Mouse (Mus musculus): ENCODE data around the gene Ssh3.
A peak's percentile ranks its signal among the peaks of the same experiment; 100 is the strongest.

Ssh3 gene

GRCm38 (mm10) chr19:4295391-4295790, 26.4 kb upstream of the Ssh3 start:
- no peak for DNase-seq

GRCm38 (mm10) chr19:4294381-4295097, 25.6 kb upstream of the Ssh3 start:
- peak; percentile 76 for DNase-seq

- DNase-seq: no peak
These were observed 22.2 kb upstream of the Ssh3 start for GRCm38 (mm10) chr19:4291161-4291560.

- no peak for DNase-seq
These were observed 21.8 kb upstream of the Ssh3 start for GRCm38 (mm10) chr19:4290749-4291148.

GRCm38 (mm10) chr19:4283653-4284052, 14.7 kb upstream of the Ssh3 start:
- DNase-seq: no peak

- peak; percentile 90 for DNase-seq
These were observed 14.0 kb upstream of the Ssh3 start, which contains the start of gene Ankrd13d for GRCm38 (mm10) chr19:4282898-4283553. TSS of gene Ankrd13d (minus strand) at chr19:4283137.

- DNase-seq: no peak
These were observed 11.4 kb upstream of the Ssh3 start for GRCm38 (mm10) chr19:4280425-4280824.

GRCm38 (mm10) chr19:4279487-4279886, 10.5 kb upstream of the Ssh3 start:
- no peak for DNase-seq

GRCm38 (mm10) chr19:4270972-4271371, 2.0 kb upstream of the Ssh3 start:
- no peak for DNase-seq

- DNase-seq: no peak
These were observed 1.2 kb upstream of the Ssh3 start for GRCm38 (mm10) chr19:4270187-4270586.

GRCm38 (mm10) chr19:4265956-4266355, 3.0 kb downstream of the Ssh3 start:
- no peak for DNase-seq

GRCm38 (mm10) chr19:4264171-4264780, 4.7 kb downstream of the Ssh3 start:
- no peak for DNase-seq

GRCm38 (mm10) chr19:4263702-4264101, 5.3 kb downstream of the Ssh3 start:
- no peak for DNase-seq

GRCm38 (mm10) chr19:4262756-4263155, 6.2 kb downstream of the Ssh3 start:
- DNase-seq: no peak

- DNase-seq: no peak
These were observed 7.8 kb downstream of the Ssh3 start for GRCm38 (mm10) chr19:4261038-4261698.

GRCm38 (mm10) chr19:4257897-4258252, 11.1 kb downstream of the Ssh3 start:
- no peak for DNase-seq

GRCm38 (mm10) chr19:4257216-4257896, 11.6 kb downstream of the Ssh3 start:
- DNase-seq: peak; percentile 98

- no peak for DNase-seq
These were observed 13.3 kb downstream of the Ssh3 start for GRCm38 (mm10) chr19:4255583-4256162.

- DNase-seq: no peak
These were observed 14.8 kb downstream of the Ssh3 start for GRCm38 (mm10) chr19:4254230-4254629.

GRCm38 (mm10) chr19:4248683-4249082, 20.3 kb downstream of the Ssh3 start:
- peak; percentile 49 for DNase-seq

- no peak for DNase-seq
These were observed 22.0 kb downstream of the Ssh3 start for GRCm38 (mm10) chr19:4247010-4247409.

- no peak for DNase-seq
These were observed 24.2 kb downstream of the Ssh3 start for GRCm38 (mm10) chr19:4244775-4245174.

- no peak for DNase-seq
These were observed 26.6 kb downstream of the Ssh3 start for GRCm38 (mm10) chr19:4242416-4242815.
